Comparison of ENCODE assay signal across 10 mouse cellular contexts in genomic region chr7:76971334-76971733, GRCm38 (mm10).
DNase-seq lines count a peak whose midpoint lies in the region; ATAC-seq lines count a peak whose summit lies in the region.
"Had no signal": no experiment of that assay in that cellular context is flagged by ENCODE, and none has a peak within 500 bp of the region (broad histone marks: within the 10 kb centered on the region; RNA-seq: fewer than 3 reads in every experiment).

No protein-coding gene starts in this region.

- ATAC-seq in hindbrain, embryonic 13.5 days (ENCODE audit: low FRiP score), result no peak
- peak; percentile 68; the same call in 1 of the 2 replicates for ATAC-seq in common myeloid progenitor, adult 5-6 weeks (replicated peaks; ENCODE audit: low read depth, poor library complexity, severe bottlenecking)
- ATAC-seq: inflammation-experienced regulatory T-cells, adult 6 months had no signal

- no peaks in the 10 kb centered on the region for H3K4me1 ChIP-seq in hindbrain, embryonic 10.5 days (replicated peaks)
- H3K4me1 ChIP-seq in hindbrain, embryonic 13.5 days (replicated peaks), result no peaks in the 10 kb centered on the region
- H3K4me1 ChIP-seq: forebrain, embryonic 12.5 days had no signal

- peak; percentile 14 for DNase-seq in hindbrain, embryonic 10.5 days (ENCODE audit: low spot score)
- peak; percentile 18 to 19 for DNase-seq in right cerebral cortex, adult 2 months (ENCODE audit: low spot score in 2 of 2)
- DNase-seq in right cerebral cortex, postnatal 36 days (ENCODE audit: low spot score in 2 of 2), result no peak
- peak; percentile 2 for DNase-seq in telencephalon, adult 2 months (ENCODE audit: low read depth, low spot score)
- no peak for DNase-seq in spleen, postnatal 14 days (ENCODE audit: low spot score in 2 of 2)
- DNase-seq in gastrocnemius, postnatal 10 days, result no peak

- WGBS in hindbrain, embryonic 10.5 days, result 13% methylated on average over 3 of the region's 3 CpGs
- WGBS in hindbrain, embryonic 13.5 days, result 12% methylated on average over 3 of the region's 3 CpGs

- H3K27me3 ChIP-seq in hindbrain, embryonic 10.5 days (ENCODE audit: insufficient read depth, poor library complexity, severe bottlenecking), result no peaks in the 10 kb centered on the region
- no peaks in the 10 kb centered on the region for H3K27me3 ChIP-seq in hindbrain, embryonic 13.5 days
- H3K27me3 ChIP-seq: forebrain, embryonic 12.5 days had no signal

- no peak overlapping the region for H3K27ac ChIP-seq in hindbrain, embryonic 10.5 days
- H3K27ac ChIP-seq in hindbrain, embryonic 13.5 days, result no peak overlapping the region
- H3K27ac ChIP-seq: forebrain, embryonic 12.5 days had no signal

- no peak overlapping the region for H3K4me2 ChIP-seq in hindbrain, embryonic 13.5 days
- H3K4me2 ChIP-seq: forebrain, embryonic 12.5 days had no signal

- H3K9ac ChIP-seq in hindbrain, embryonic 13.5 days, result no peak overlapping the region
- H3K9ac ChIP-seq: forebrain, embryonic 12.5 days had no signal

- no peaks in the 10 kb centered on the region for H3K9me3 ChIP-seq in hindbrain, embryonic 10.5 days
- H3K9me3 ChIP-seq in hindbrain, embryonic 13.5 days, result no peaks in the 10 kb centered on the region
- H3K9me3 ChIP-seq: forebrain, embryonic 12.5 days had no signal

- H3K4me3 ChIP-seq in hindbrain, embryonic 10.5 days, result no peak overlapping the region
- no peak overlapping the region for H3K4me3 ChIP-seq in hindbrain, embryonic 13.5 days
- H3K4me3 ChIP-seq: forebrain, embryonic 12.5 days had no signal

- no peaks in the 10 kb centered on the region for H3K36me3 ChIP-seq in hindbrain, embryonic 10.5 days
- no peaks in the 10 kb centered on the region for H3K36me3 ChIP-seq in hindbrain, embryonic 13.5 days
- H3K36me3 ChIP-seq: forebrain, embryonic 12.5 days had no signal

Comparison
In these comparisons a context has a peak if more than half of its experiments do, and no peak if none do; other contexts are left out.
1. DNase-seq: peak in hindbrain, embryonic 10.5 days (single experiment), right cerebral cortex, adult 2 months (2 of 2) and telencephalon, adult 2 months (single experiment); none in right cerebral cortex, postnatal 36 days (0 of 2), spleen, postnatal 14 days (0 of 2) and gastrocnemius, postnatal 10 days (single experiment).